Mouse (Mus musculus): ENCODE data around the gene Szt2. TPM values are rescaled to one million over a fixed set of nuclear protein-coding genes. Genes with fewer than 3 reads are reported as not detected.

Gene Szt2
- polyA plus RNA-seq (2015; fragmentation: Nextera tagmentation; extraction: Ambion mirVana), result 7.0 and 8.5 TPM in 2 replicates

- ATAC-seq (replicated peaks; ENCODE audit: low FRiP score), result peak; percentile 96
- H3K9ac ChIP-seq, result peak within 1 kb of the TSS; percentile 85
- H3K27me3 ChIP-seq, result no peaks in the 10 kb centered on the region
Observed at GRCm38 (mm10) chr4:118409142-118409900, at the start of gene Szt2, which contains the start of gene Med8. TSS of gene Szt2 (minus strand) at chr4:118409273. TSS of gene Med8 (plus strand) at chr4:118409337.

GRCm38 (mm10) chr4:118457345-118457975, 48.4 kb upstream of the Szt2 start, which contains the start of gene Mpl:
TSS of gene Mpl (minus strand) at chr4:118457513.
- WGBS, result 63% methylated on average over 9 of the region's 9 CpGs
- no peaks in the 10 kb centered on the region for H3K27me3 ChIP-seq
- H3K9ac ChIP-seq, result no peak within 1 kb of the TSS
- H3K4me1 ChIP-seq, result no peaks in the 10 kb centered on the region
- H3K4me3 ChIP-seq (replicated peaks), result no peak within 1 kb of the TSS
- no peak for ATAC-seq (replicated peaks; ENCODE audit: low FRiP score)
- H3K4me2 ChIP-seq, result no peak within 1 kb of the TSS
- H3K27ac ChIP-seq, result no peak within 1 kb of the TSS
- H3K9me3 ChIP-seq (replicated peaks), result no peaks in the 10 kb centered on the region
- no peaks in the 10 kb centered on the region for H3K36me3 ChIP-seq

More at GRCm38 (mm10) chr4:118409142-118409900, at the start of gene Szt2, which contains the start of gene Med8:
- H3K36me3 ChIP-seq, result peaks cover 49% of the 10 kb centered on the region
- peak within 1 kb of the TSS; percentile 57 for H3K27ac ChIP-seq
- peak within 1 kb of the TSS; percentile 80 for H3K4me3 ChIP-seq (replicated peaks)
- no peaks in the 10 kb centered on the region for H3K9me3 ChIP-seq (replicated peaks)
- peaks cover 20% of the 10 kb centered on the region for H3K4me1 ChIP-seq
- under 1% methylated on average over 53 of the region's 53 CpGs for WGBS
- H3K4me2 ChIP-seq, result peak within 1 kb of the TSS; percentile 72

- peak overlapping the region; percentile 34 for H3K9ac ChIP-seq
- no peaks in the 10 kb centered on the region for H3K36me3 ChIP-seq
- peak overlapping the region; percentile 45 for H3K4me3 ChIP-seq (replicated peaks)
- H3K4me2 ChIP-seq, result peak overlapping the region; percentile 84
- H3K27ac ChIP-seq, result no peak overlapping the region
- H3K9me3 ChIP-seq (replicated peaks), result no peaks in the 10 kb centered on the region
- H3K27me3 ChIP-seq, result 0 out of 2 replicates have a peak, but pooled peaks cover 4% of the 10 kb centered on the region
- H3K4me1 ChIP-seq, result peaks cover 15% of the 10 kb centered on the region
- ATAC-seq (replicated peaks; ENCODE audit: low FRiP score), result no peak; the same call in 1 of the 2 replicates
- 28% methylated on average over 24 of the region's 24 CpGs for WGBS
Observed at GRCm38 (mm10) chr4:118446415-118447153, 37.5 kb upstream of the Szt2 start.

GRCm38 (mm10) chr4:118445781-118446414, 36.8 kb upstream of the Szt2 start:
- Histone ChIP-seq H3K4me3 (replicated peaks) (peak overlapping the region; percentile 45), H3K9me3 (replicated peaks) (no peaks in the 10 kb centered on the region), H3K4me1 (peaks cover 15% of the 10 kb centered on the region), H3K4me2 (peak overlapping the region; percentile 84), H3K27me3 (0 out of 2 replicates have a peak, but pooled peaks cover 4% of the 10 kb centered on the region), H3K36me3 (no peaks in the 10 kb centered on the region), H3K27ac (no peak overlapping the region), H3K9ac (peak overlapping the region; percentile 34)
- 17% methylated on average over 18 of the region's 18 CpGs for WGBS
- peak; percentile 89 for ATAC-seq (replicated peaks; ENCODE audit: low FRiP score)

GRCm38 (mm10) chr4:118445088-118445487, 36.0 kb upstream of the Szt2 start:
- 0 out of 2 replicates have a peak, but pooled peaks cover 4% of the 10 kb centered on the region for H3K27me3 ChIP-seq
- no peaks in the 10 kb centered on the region for H3K36me3 ChIP-seq
- no peak overlapping the region for H3K4me3 ChIP-seq (replicated peaks)
- no peak overlapping the region for H3K9ac ChIP-seq
- H3K9me3 ChIP-seq (replicated peaks), result no peaks in the 10 kb centered on the region
- WGBS, result 86% methylated on average over 10 of the region's 10 CpGs
- ATAC-seq (replicated peaks; ENCODE audit: low FRiP score), result no peak
- H3K4me1 ChIP-seq, result peaks cover 15% of the 10 kb centered on the region
- no peak overlapping the region for H3K4me2 ChIP-seq
- no peak overlapping the region for H3K27ac ChIP-seq

GRCm38 (mm10) chr4:118437829-118438253, 28.8 kb upstream of the Szt2 start:
- Histone ChIP-seq H3K9ac (peak overlapping the region; percentile 58), H3K9me3 (replicated peaks) (no peaks in the 10 kb centered on the region), H3K4me1 (peaks cover 46% of the 10 kb centered on the region), H3K4me2 (peak overlapping the region; percentile 92), H3K27me3 (no peaks in the 10 kb centered on the region), H3K27ac (peak overlapping the region; percentile 96), H3K36me3 (peaks cover 25% of the 10 kb centered on the region), H3K4me3 (replicated peaks) (peak overlapping the region; percentile 62)
- 6% methylated on average over 12 of the region's 12 CpGs for WGBS
- no peak for ATAC-seq (replicated peaks; ENCODE audit: low FRiP score)

- Histone ChIP-seq H3K9me3 (replicated peaks) (no peaks in the 10 kb centered on the region), H3K4me1 (peaks cover 48% of the 10 kb centered on the region), H3K27me3 (no peaks in the 10 kb centered on the region), H3K4me3 (replicated peaks) (peak within 1 kb of the TSS; percentile 62), H3K36me3 (peaks cover 34% of the 10 kb centered on the region), H3K27ac (peak within 1 kb of the TSS; percentile 96), H3K4me2 (peak within 1 kb of the TSS; percentile 92), H3K9ac (peak within 1 kb of the TSS; percentile 74)
- ATAC-seq (replicated peaks; ENCODE audit: low FRiP score), result peak; percentile 96
- under 1% methylated on average over 67 of the region's 67 CpGs for WGBS
Observed at GRCm38 (mm10) chr4:118436820-118437603, 27.9 kb upstream of the Szt2 start, which contains the start of gene Cdc20. TSS of gene Cdc20 (minus strand) at chr4:118437352.

- H3K27me3 ChIP-seq, result no peaks in the 10 kb centered on the region
- H3K9ac ChIP-seq, result no peak overlapping the region
- H3K4me1 ChIP-seq, result peaks cover 64% of the 10 kb centered on the region
- no peaks in the 10 kb centered on the region for H3K9me3 ChIP-seq (replicated peaks)
- ATAC-seq (replicated peaks; ENCODE audit: low FRiP score), result no peak
- H3K4me2 ChIP-seq, result no peak overlapping the region
- no peak overlapping the region for H3K4me3 ChIP-seq (replicated peaks)
- peaks cover 51% of the 10 kb centered on the region for H3K36me3 ChIP-seq
- H3K27ac ChIP-seq, result 0 out of 2 replicates have a peak overlapping the region, but pooled peaks have one; percentile 2
- 75% methylated on average over 8 of the region's 8 CpGs for WGBS
Observed at GRCm38 (mm10) chr4:118432332-118432731, 23.3 kb upstream of the Szt2 start.

GRCm38 (mm10) chr4:118429215-118429895, 20.3 kb upstream of the Szt2 start:
- Histone ChIP-seq H3K36me3 (peaks cover 41% of the 10 kb centered on the region), H3K9me3 (replicated peaks) (no peaks in the 10 kb centered on the region), H3K4me3 (replicated peaks) (peak overlapping the region; percentile 85), H3K27ac (peak overlapping the region; percentile 91), H3K27me3 (no peaks in the 10 kb centered on the region), H3K4me1 (peaks cover 45% of the 10 kb centered on the region), H3K9ac (peak overlapping the region; percentile 77), H3K4me2 (peak overlapping the region; percentile 89)
- WGBS, result 47% methylated on average over 7 of the region's 7 CpGs
- ATAC-seq (replicated peaks; ENCODE audit: low FRiP score), result no peak

- peak overlapping the region; percentile 77 for H3K9ac ChIP-seq
- peaks cover 34% of the 10 kb centered on the region for H3K36me3 ChIP-seq
- H3K27me3 ChIP-seq, result no peaks in the 10 kb centered on the region
- no peaks in the 10 kb centered on the region for H3K9me3 ChIP-seq (replicated peaks)
- H3K27ac ChIP-seq, result peak overlapping the region; percentile 91
- peaks cover 39% of the 10 kb centered on the region for H3K4me1 ChIP-seq
- 32% methylated on average over 15 of the region's 15 CpGs for WGBS
- peak overlapping the region; percentile 89 for H3K4me2 ChIP-seq
- ATAC-seq (replicated peaks; ENCODE audit: low FRiP score), result peak; percentile 16
- peak overlapping the region; percentile 85 for H3K4me3 ChIP-seq (replicated peaks)
Observed at GRCm38 (mm10) chr4:118428531-118429214, 19.6 kb upstream of the Szt2 start.

All from kidney, embryonic 15.5 days (tissue).